Mouse (Mus musculus) olfactory bulb, adult 2 months (tissue): ENCODE measurements at regions not wholly inside any gene's neighbourhood (a gene's known extent, or its start where the extent isn't known, plus 50 kb on each side); places are given as distances from the start of the nearest gene placed in this dataset.

ENCODE experiments used
- CTCF ChIP-seq: fragments of 200-500 bp; IDR thresholded peaks from 2 replicates; pipeline ENCODE4 v1.5.1; 2012; ENCODE audit warnings: low read depth, mild to moderate bottlenecking, low read length, moderate library complexity; ENCODE audit not compliant: insufficient read depth
- POLR2A ChIP-seq: fragments of 200-500 bp; IDR thresholded peaks from 2 replicates; pipeline ENCODE4 v1.6.1; 2012; ENCODE audit warnings: mild to moderate bottlenecking, low read depth, low read length, moderate library complexity; ENCODE audit not compliant: insufficient read depth

DNA sequence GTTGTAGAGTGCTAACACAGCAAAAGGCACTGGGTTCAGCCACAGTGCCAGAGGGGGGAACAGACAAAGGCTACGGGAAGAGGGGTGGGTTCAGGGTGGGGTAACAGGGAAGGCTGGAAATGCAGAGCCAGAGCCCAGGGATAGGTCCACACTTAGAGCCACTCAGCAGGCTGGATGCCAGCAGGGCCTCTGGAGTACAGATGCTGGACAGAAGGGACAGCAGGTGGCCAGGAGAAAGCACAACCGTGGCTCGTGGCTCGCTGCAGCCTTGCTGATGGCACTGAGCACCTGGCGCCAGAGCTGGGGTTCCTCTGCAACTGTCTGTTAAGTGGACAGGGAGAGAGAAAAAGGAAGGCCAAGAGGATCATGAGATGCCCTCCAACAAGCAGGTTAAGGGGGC is 174.2 kb downstream of the Mroh4 start:
- TF ChIP-seq CTCF (no peak), POLR2A (no peak)
